Mouse (Mus musculus): Measurements from ENCODE around the gene Nomo1. TPM values are rescaled to one million over a fixed set of nuclear protein-coding genes. Genes with fewer than 3 reads are reported as not detected.

Nomo1 gene
- polyA plus RNA-seq, 1 experiment from 2014 or later: 44.2 TPM

GRCm38 (mm10) chr7:46029299-46030144, 4.0 kb upstream of the Nomo1 start:
- Histone ChIP-seq H3K36me3 (no peaks in the 10 kb centered on the region), H3K4me1 (peaks cover 13% of the 10 kb centered on the region), H3K9me3 (no peaks in the 10 kb centered on the region), H3K27ac (no peak overlapping the region), H3K4me3 (peak overlapping the region; percentile 31), H3K27me3 (ENCODE audit: insufficient read depth, poor library complexity, severe bottlenecking) (peaks cover 4% of the 10 kb centered on the region; the same call in 1 of the 2 replicates)
- 64% methylated on average over 9 of the region's 9 CpGs for WGBS
- DNase-seq (ENCODE audit: low spot score): no peak

- H3K4me1 ChIP-seq: peaks cover 18% of the 10 kb centered on the region
- peak within 1 kb of the TSS; percentile 31 for H3K4me3 ChIP-seq
- H3K27ac ChIP-seq: no peak within 1 kb of the TSS
- H3K9me3 ChIP-seq: no peaks in the 10 kb centered on the region
- peak; percentile 79 for DNase-seq (ENCODE audit: low spot score)
- 9% methylated on average over 11 of the region's 11 CpGs for WGBS
- peaks cover 4% of the 10 kb centered on the region; the same call in 1 of the 2 replicates for H3K27me3 ChIP-seq (ENCODE audit: insufficient read depth, poor library complexity, severe bottlenecking)
- no peaks in the 10 kb centered on the region for H3K36me3 ChIP-seq
Measured at GRCm38 (mm10) chr7:46030145-46030488, 3.4 kb upstream of the Nomo1 start, which contains the start of gene Abcc6. Abcc6 (minus strand) TSS chr7:46030302.

- Histone ChIP-seq H3K36me3 (no peaks in the 10 kb centered on the region), H3K4me3 (no peak overlapping the region), H3K27me3 (ENCODE audit: insufficient read depth, poor library complexity, severe bottlenecking) (peaks cover 4% of the 10 kb centered on the region; the same call in 1 of the 2 replicates), H3K4me1 (peaks cover 21% of the 10 kb centered on the region), H3K27ac (no peak overlapping the region), H3K9me3 (no peaks in the 10 kb centered on the region)
- DNase-seq (ENCODE audit: low spot score): no peak
- WGBS: 69% methylated on average over 2 of the region's 2 CpGs
Measured at GRCm38 (mm10) chr7:46031075-46031474, 2.4 kb upstream of the Nomo1 start.

- Histone ChIP-seq H3K27ac (peak overlapping the region; percentile 89), H3K4me1 (peaks cover 21% of the 10 kb centered on the region), H3K9me3 (no peaks in the 10 kb centered on the region), H3K4me3 (peak overlapping the region; percentile 86), H3K36me3 (peaks cover 17% of the 10 kb centered on the region), H3K27me3 (ENCODE audit: insufficient read depth, poor library complexity, severe bottlenecking) (peaks cover 3% of the 10 kb centered on the region; the same call in 1 of the 2 replicates)
- WGBS: under 1% methylated on average over 35 of the region's 35 CpGs
- DNase-seq (ENCODE audit: low spot score): no peak
Measured at GRCm38 (mm10) chr7:46033870-46034337, 406 bp downstream of the Nomo1 start.

- no peak overlapping the region for H3K27ac ChIP-seq
- whole genome bisulfite sequencing: 64% methylated on average over 2 of the region's 2 CpGs
- H3K9me3 ChIP-seq: no peaks in the 10 kb centered on the region
- H3K4me1 ChIP-seq: peaks cover 18% of the 10 kb centered on the region
- H3K4me3 ChIP-seq: peak overlapping the region; percentile 86
- peaks cover 27% of the 10 kb centered on the region for H3K36me3 ChIP-seq
- no peak for DNase-seq (ENCODE audit: low spot score)
- no peaks in the 10 kb centered on the region for H3K27me3 ChIP-seq (ENCODE audit: insufficient read depth, poor library complexity, severe bottlenecking)
Measured at GRCm38 (mm10) chr7:46034991-46035390, 1.5 kb downstream of the Nomo1 start.

- no peaks in the 10 kb centered on the region for H3K27me3 ChIP-seq (ENCODE audit: insufficient read depth, poor library complexity, severe bottlenecking)
- H3K27ac ChIP-seq: no peak overlapping the region
- DNase-seq (ENCODE audit: low spot score): no peak
- peaks cover 13% of the 10 kb centered on the region for H3K4me1 ChIP-seq
- peaks cover 31% of the 10 kb centered on the region for H3K36me3 ChIP-seq
- H3K4me3 ChIP-seq: no peak overlapping the region
- 54% methylated on average over 2 of the region's 2 CpGs for WGBS
- no peaks in the 10 kb centered on the region for H3K9me3 ChIP-seq
Measured at GRCm38 (mm10) chr7:46035468-46035867, 2.0 kb downstream of the Nomo1 start.

GRCm38 (mm10) chr7:46037433-46037832, 3.9 kb downstream of the Nomo1 start:
- WGBS: 90% methylated on average over 6 of the region's 6 CpGs
- Histone ChIP-seq H3K4me1 (peaks cover 13% of the 10 kb centered on the region), H3K36me3 (peaks cover 51% of the 10 kb centered on the region), H3K27ac (no peak overlapping the region), H3K9me3 (no peaks in the 10 kb centered on the region), H3K27me3 (ENCODE audit: insufficient read depth, poor library complexity, severe bottlenecking) (no peaks in the 10 kb centered on the region), H3K4me3 (no peak overlapping the region)
- no peak for DNase-seq (ENCODE audit: low spot score)

GRCm38 (mm10) chr7:46039873-46040272, 6.4 kb downstream of the Nomo1 start:
- Histone ChIP-seq H3K27me3 (ENCODE audit: insufficient read depth, poor library complexity, severe bottlenecking) (no peaks in the 10 kb centered on the region), H3K4me1 (peaks cover 5% of the 10 kb centered on the region), H3K27ac (no peak overlapping the region), H3K9me3 (no peaks in the 10 kb centered on the region), H3K4me3 (no peak overlapping the region), H3K36me3 (peaks cover 75% of the 10 kb centered on the region)
- 79% methylated on average over 2 of the region's 2 CpGs for WGBS
- no peak for DNase-seq (ENCODE audit: low spot score)

- Histone ChIP-seq H3K27ac (no peak overlapping the region), H3K36me3 (peaks cover 92% of the 10 kb centered on the region), H3K27me3 (ENCODE audit: insufficient read depth, poor library complexity, severe bottlenecking) (no peaks in the 10 kb centered on the region), H3K9me3 (no peaks in the 10 kb centered on the region), H3K4me3 (no peak overlapping the region), H3K4me1 (no peaks in the 10 kb centered on the region)
- DNase-seq (ENCODE audit: low spot score): no peak
- WGBS: 90% methylated on average over 10 of the region's 10 CpGs
Measured at GRCm38 (mm10) chr7:46044106-46044505, 10.6 kb downstream of the Nomo1 start.

- no peaks in the 10 kb centered on the region for H3K27me3 ChIP-seq (ENCODE audit: insufficient read depth, poor library complexity, severe bottlenecking)
- no peak for DNase-seq (ENCODE audit: low spot score)
- no peak overlapping the region for H3K27ac ChIP-seq
- no peaks in the 10 kb centered on the region for H3K9me3 ChIP-seq
- no peaks in the 10 kb centered on the region for H3K4me1 ChIP-seq
- 88% methylated on average over 11 of the region's 11 CpGs for WGBS
- H3K36me3 ChIP-seq: peaks cover 90% of the 10 kb centered on the region
- H3K4me3 ChIP-seq: no peak overlapping the region
Measured at GRCm38 (mm10) chr7:46045882-46046281, 12.4 kb downstream of the Nomo1 start.

- H3K9me3 ChIP-seq: no peaks in the 10 kb centered on the region
- no peak overlapping the region for H3K27ac ChIP-seq
- H3K4me1 ChIP-seq: no peaks in the 10 kb centered on the region
- H3K36me3 ChIP-seq: peaks cover 85% of the 10 kb centered on the region
- H3K27me3 ChIP-seq (ENCODE audit: insufficient read depth, poor library complexity, severe bottlenecking): no peaks in the 10 kb centered on the region
- DNase-seq (ENCODE audit: low spot score): no peak
- no peak overlapping the region for H3K4me3 ChIP-seq
- 89% methylated on average over 13 of the region's 13 CpGs for WGBS
Measured at GRCm38 (mm10) chr7:46047873-46048562, 14.5 kb downstream of the Nomo1 start.

- Histone ChIP-seq H3K27ac (no peak overlapping the region), H3K9me3 (no peaks in the 10 kb centered on the region), H3K27me3 (ENCODE audit: insufficient read depth, poor library complexity, severe bottlenecking) (no peaks in the 10 kb centered on the region), H3K4me1 (no peaks in the 10 kb centered on the region), H3K4me3 (no peak overlapping the region), H3K36me3 (peaks cover 85% of the 10 kb centered on the region)
- no peak for DNase-seq (ENCODE audit: low spot score)
- WGBS: 89% methylated on average over 7 of the region's 7 CpGs
Measured at GRCm38 (mm10) chr7:46049981-46050380, 16.5 kb downstream of the Nomo1 start.

- Histone ChIP-seq H3K9me3 (no peaks in the 10 kb centered on the region), H3K27me3 (ENCODE audit: insufficient read depth, poor library complexity, severe bottlenecking) (no peaks in the 10 kb centered on the region), H3K4me3 (no peak overlapping the region), H3K4me1 (no peaks in the 10 kb centered on the region), H3K36me3 (peaks cover 86% of the 10 kb centered on the region), H3K27ac (no peak overlapping the region)
- WGBS: 89% methylated on average over 4 of the region's 4 CpGs
- no peak for DNase-seq (ENCODE audit: low spot score)
Measured at GRCm38 (mm10) chr7:46052161-46052821, 18.8 kb downstream of the Nomo1 start.

All from heart, embryonic 10.5 days (tissue).